Mouse (Mus musculus): Measurements from ENCODE around the gene Sfxn5.

GRCm38 (mm10) chr6:85186033-85186743 is 147.0 kb downstream of the Sfxn5 start:
- no peak for TF ChIP-seq CTCF (IDR thresholded peaks at IDR 0.05; ENCODE audit: extremely low read depth, insufficient read length, insufficient replicate concordance, low read depth, low read length)
- no peak for TF ChIP-seq POLR2A (IDR thresholded peaks at IDR 0.05; ENCODE audit: low read depth, low read length)

All from small intestine, adult 2 months (tissue).